Mouse (Mus musculus) liver, embryonic 13.5 days (tissue): ENCODE data around the gene Pdss2. TPM values are rescaled to one million over a fixed set of nuclear protein-coding genes. Genes with fewer than 3 reads are reported as not detected.

ENCODE experiments used
- ATAC-seq: fragments of 200-750 bp; cut with Nextera tagmentation; 2 replicates; pipeline ENCODE4 v1.8.0; 2017; ENCODE audit warnings: low read depth, mild to moderate bottlenecking, moderate number of reproducible peaks, moderate library complexity
- DNase-seq: peaks from one replicate; pipeline ENCODE4 v3.0.0; 2022
- H3K27ac ChIP-seq: fragments of 300-500 bp; sonication (generic); 2 replicates; pipeline ENCODE4 v1.5.1; 2015; ENCODE audit warnings: moderate library complexity, mild to moderate bottlenecking, inconsistent platforms
- H3K27me3 ChIP-seq: fragments of 300-500 bp; sonication (generic); 2 replicates; pipeline ENCODE4 v1.6.1; 2015; ENCODE audit warnings: mild to moderate bottlenecking, inconsistent platforms
- H3K36me3 ChIP-seq: fragments of 300-500 bp; sonication (generic); 2 replicates; pipeline ENCODE4 v1.6.1; 2015; ENCODE audit warnings: mild to moderate bottlenecking, inconsistent platforms
- H3K4me1 ChIP-seq: fragments of 300-500 bp; sonication (generic); replicated peaks from 2 replicates; pipeline ENCODE4 v1.6.1; 2015; ENCODE audit warnings: inconsistent platforms
- H3K4me2 ChIP-seq: fragments of 300-500 bp; sonication (generic); 2 replicates; pipeline ENCODE4 v1.6.1; 2015; ENCODE audit warnings: inconsistent platforms, mild to moderate bottlenecking, moderate library complexity
- H3K4me3 ChIP-seq: fragments of 300-500 bp; sonication (generic); replicated peaks from 2 replicates; pipeline ENCODE4 v1.5.1; 2015; ENCODE audit warnings: mild to moderate bottlenecking, inconsistent platforms
- H3K9ac ChIP-seq: fragments of 300-500 bp; sonication (generic); 2 replicates; pipeline ENCODE4 v1.6.1; 2015; ENCODE audit warnings: mild to moderate bottlenecking, inconsistent platforms
- H3K9me3 ChIP-seq: fragments of 300-500 bp; sonication (generic); replicated peaks from 2 replicates; pipeline ENCODE4 v1.6.1; 2016; ENCODE audit warnings: inconsistent platforms
- WGBS: fragments of 180-500 bp; shearing (Covaris S2); methylation state at CpG from one replicate; pipeline ENCODE4 v1.1.7; 2015; ENCODE audit not compliant: insufficient replicate concordance; 5-methylcytosine and 5-hydroxymethylcytosine counted together
- polyA plus RNA-seq: library from polyadenylated mRNA; unstranded; fragments of >200 nt; fragmentation: Nextera tagmentation; extraction: Ambion mirVana; gene quantifications from 2 replicates; pipeline ENCODE4 v1.2.1, GENCODE M21; 2015

Gene Pdss2
- polyA plus RNA-seq, 1 experiment from 2014 or later = 9.0 TPM

DNA sequence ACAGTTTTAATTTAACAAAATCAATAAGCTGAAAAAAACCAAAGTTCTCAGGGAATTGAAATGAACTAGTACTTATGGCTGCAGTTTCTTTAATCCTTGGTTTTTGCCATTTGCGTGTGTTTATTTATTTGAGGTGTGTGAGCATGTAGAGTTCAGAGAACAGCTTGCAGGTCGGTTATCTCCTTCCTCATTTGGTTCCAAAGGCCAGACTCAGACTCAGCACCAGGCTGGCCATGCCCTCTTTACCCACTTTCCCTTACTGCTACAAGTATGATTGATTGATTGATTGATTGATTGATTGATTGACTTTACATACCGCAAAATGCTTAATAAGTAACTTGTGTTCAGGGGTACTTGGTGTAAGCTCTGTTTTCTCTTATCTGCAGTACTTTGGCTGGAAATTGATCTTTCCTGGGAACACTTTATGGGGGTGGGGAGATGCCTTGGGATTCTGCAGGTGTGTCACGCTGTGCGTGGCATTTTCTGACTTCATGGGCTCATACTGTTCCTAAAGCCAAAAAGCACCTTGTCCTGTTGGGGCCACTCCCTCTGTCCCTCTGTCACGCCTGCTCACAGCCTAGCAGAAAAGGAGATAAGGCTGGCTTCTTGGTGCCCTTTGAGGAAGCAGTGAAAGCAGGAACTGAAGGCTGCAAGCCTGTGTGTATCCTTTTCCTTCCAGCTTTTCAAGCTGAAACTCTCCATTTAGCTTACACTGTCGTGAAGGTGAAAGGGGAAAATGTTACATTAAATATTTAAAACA is 91.6 kb downstream of the Pdss2 start:
- Histone ChIP-seq H3K27ac (peak overlapping the region; percentile 21), H3K36me3 (no peaks in the 10 kb centered on the region), H3K9ac (no peak overlapping the region), H3K4me1 (peaks cover 39% of the 10 kb centered on the region), H3K4me2 (peak overlapping the region; percentile 25), H3K27me3 (no peaks in the 10 kb centered on the region), H3K9me3 (no peaks in the 10 kb centered on the region), H3K4me3 (no peak overlapping the region)
- ATAC-seq = peak; percentile 84
- WGBS = 17% methylated on average over 7 of the region's 7 CpGs
- DNase-seq = peak; percentile 14

DNA sequence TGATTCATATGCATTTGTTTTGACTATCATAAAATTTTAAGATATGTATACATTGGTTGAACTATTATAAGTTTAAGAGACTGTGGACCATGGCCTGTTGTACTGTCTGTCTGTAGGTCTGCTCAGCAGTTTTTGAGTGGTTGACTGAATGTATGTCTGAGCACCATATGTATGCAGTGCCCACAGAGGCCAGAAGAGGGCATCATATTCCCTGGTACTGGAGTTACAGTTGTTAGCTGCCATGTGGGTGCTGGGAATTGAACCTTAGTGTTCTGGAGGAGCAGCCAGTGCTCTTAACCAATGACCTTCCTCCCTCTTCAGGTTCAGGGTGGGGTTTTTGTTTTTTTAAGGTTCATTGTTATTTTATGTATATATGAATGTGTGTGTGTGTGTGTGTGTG is 93.9 kb downstream of the Pdss2 start:
- DNase-seq = no peak
- H3K4me1 ChIP-seq = peaks cover 36% of the 10 kb centered on the region

DNA sequence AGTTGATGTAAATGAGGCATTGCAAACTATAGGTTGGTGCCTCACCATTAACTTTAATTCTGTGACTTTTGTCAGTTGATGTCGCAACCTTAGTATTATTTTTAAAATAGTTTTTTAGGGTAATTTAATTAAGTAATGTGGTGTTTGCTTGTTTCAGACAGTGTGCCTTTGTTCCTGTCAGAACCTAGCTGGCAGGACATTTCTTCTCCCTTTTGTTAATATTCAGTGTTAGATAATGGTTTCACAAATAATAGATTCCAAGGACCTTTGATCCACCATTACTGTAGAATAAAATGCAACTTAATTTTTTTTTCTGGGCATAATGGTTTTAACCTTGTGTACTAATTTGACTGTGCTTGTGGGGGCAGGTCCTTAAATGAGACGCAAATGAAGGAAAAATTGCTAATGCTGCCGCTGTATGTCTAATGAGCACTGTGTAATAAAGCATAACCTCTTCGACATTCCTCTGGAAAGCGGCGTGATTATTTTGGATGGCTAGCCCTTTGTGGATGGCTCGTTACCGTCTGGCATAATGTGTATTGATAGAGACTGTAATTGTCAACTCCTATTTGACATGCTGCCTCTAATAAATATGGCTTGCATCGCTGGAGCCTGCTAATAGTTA is 96.2 kb downstream of the Pdss2 start:
- H3K36me3 ChIP-seq = no peaks in the 10 kb centered on the region
- H3K4me1 ChIP-seq = peaks cover 15% of the 10 kb centered on the region
- no peak overlapping the region for H3K4me3 ChIP-seq
- no peak overlapping the region for H3K27ac ChIP-seq
- H3K9ac ChIP-seq = no peak overlapping the region
- no peaks in the 10 kb centered on the region for H3K27me3 ChIP-seq
- 90% methylated on average over 9 of the region's 9 CpGs for WGBS
- H3K4me2 ChIP-seq = no peak overlapping the region
- no peaks in the 10 kb centered on the region for H3K9me3 ChIP-seq
- ATAC-seq (no peak), DNase-seq (no peak)

More for the DNA sequence above, 93.9 kb downstream of the Pdss2 start:
- no peak overlapping the region for H3K9ac ChIP-seq
- no peak overlapping the region for H3K27ac ChIP-seq
- no peak overlapping the region for H3K4me3 ChIP-seq
- no peak for ATAC-seq
- H3K9me3 ChIP-seq = no peaks in the 10 kb centered on the region
- H3K27me3 ChIP-seq = no peaks in the 10 kb centered on the region
- H3K36me3 ChIP-seq = no peaks in the 10 kb centered on the region
- no peak overlapping the region for H3K4me2 ChIP-seq

DNA sequence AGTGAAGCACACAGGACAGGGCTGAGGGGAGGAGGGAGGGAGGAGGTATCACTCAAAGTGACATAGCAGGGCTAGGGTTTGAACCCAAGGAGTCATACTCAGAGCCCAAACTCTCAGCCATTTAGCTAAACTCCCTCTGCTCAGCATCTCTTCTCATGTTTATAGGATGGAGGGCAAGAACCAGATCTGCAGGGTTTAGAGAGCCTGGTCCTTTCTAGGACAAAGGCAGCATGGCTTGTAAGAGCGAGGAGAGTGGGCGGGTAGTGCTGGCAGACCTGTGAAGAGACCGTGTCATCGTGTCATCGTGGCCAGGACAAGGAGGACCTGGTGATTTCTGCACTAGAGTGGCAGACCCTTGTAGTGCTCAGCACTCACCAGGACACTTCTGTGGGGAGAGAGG is 99.7 kb downstream of the Pdss2 start:
- Histone ChIP-seq H3K4me1 (peaks cover 16% of the 10 kb centered on the region), H3K9ac (no peak overlapping the region), H3K4me3 (no peak overlapping the region), H3K4me2 (no peak overlapping the region), H3K27ac (no peak overlapping the region), H3K36me3 (no peaks in the 10 kb centered on the region; the same call in 1 of the 2 replicates), H3K27me3 (no peaks in the 10 kb centered on the region), H3K9me3 (no peaks in the 10 kb centered on the region)
- DNase-seq = no peak
- WGBS = 82% methylated on average over 5 of the region's 5 CpGs
- ATAC-seq = no peak

DNA sequence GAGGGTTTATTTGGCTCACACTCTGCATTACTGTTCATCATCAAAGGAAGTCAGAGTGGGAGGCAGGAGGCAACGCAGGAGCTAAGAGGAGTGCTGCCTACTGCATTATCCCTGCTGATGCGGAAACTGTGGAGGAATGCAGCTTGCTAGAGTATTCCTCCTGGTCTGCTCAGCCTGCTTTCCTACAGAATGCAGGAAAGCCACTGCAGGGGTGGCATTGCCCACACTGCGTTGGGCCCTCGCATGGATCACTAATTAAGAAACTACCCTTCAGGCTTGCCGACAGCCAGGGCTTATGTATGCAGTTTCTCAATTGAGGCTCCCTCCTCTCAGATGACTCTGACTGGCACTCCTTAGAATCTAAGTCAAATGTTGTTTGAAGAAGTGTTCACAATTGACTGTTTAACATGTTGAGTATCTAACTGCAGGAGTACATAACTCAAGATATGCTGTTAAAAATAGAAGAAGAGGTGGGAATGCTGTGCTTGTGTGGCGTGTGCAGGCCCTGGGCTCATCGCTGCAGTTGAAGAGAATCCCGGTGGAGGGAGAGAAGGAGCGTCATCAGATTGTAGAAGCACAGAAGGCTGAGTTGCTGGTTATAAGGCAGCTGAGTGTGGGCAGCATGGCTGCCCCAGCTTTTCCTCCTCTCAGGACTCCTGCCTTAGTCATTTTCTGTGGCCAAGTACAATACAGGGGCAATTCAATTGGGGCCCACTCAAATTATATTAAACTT is 101.3 kb downstream of the Pdss2 start:
- ATAC-seq = no peak
- H3K9me3 ChIP-seq = no peaks in the 10 kb centered on the region
- no peaks in the 10 kb centered on the region for H3K27me3 ChIP-seq
- DNase-seq = no peak
- H3K36me3 ChIP-seq = no peaks in the 10 kb centered on the region; the same call in 1 of the 2 replicates
- no peak overlapping the region for H3K9ac ChIP-seq
- peaks cover 16% of the 10 kb centered on the region for H3K4me1 ChIP-seq
- H3K4me3 ChIP-seq = no peak overlapping the region
- H3K27ac ChIP-seq = no peak overlapping the region
- 81% methylated on average over 9 of the region's 9 CpGs for WGBS
- no peak overlapping the region for H3K4me2 ChIP-seq

DNA sequence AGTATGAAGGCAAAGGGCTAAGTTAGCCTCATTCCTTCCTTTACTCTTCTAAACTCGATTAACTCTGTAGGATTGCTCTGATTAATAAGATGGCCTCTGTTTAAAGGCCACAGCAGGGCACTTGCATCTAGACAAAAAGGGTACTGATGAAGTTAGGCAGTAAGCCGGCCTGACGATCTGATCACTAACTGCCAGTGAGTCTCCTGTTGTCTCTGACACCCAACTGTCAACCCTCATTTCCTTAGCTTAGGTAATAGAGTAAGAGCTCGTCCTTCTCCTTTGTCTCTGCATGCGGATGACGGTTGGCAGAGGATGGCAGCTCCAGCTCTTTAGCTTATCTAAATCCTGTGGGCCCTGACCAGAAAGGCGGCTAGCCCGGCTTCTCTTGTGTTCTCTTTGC is 102.1 kb downstream of the Pdss2 start:
- Histone ChIP-seq H3K27ac (no peak overlapping the region), H3K4me3 (no peak overlapping the region), H3K4me1 (peaks cover 16% of the 10 kb centered on the region), H3K36me3 (no peaks in the 10 kb centered on the region; the same call in 1 of the 2 replicates), H3K9ac (no peak overlapping the region), H3K4me2 (no peak overlapping the region), H3K9me3 (no peaks in the 10 kb centered on the region), H3K27me3 (no peaks in the 10 kb centered on the region)
- WGBS = 19% methylated on average over 8 of the region's 8 CpGs
- no peak for ATAC-seq
- no peak for DNase-seq

DNA sequence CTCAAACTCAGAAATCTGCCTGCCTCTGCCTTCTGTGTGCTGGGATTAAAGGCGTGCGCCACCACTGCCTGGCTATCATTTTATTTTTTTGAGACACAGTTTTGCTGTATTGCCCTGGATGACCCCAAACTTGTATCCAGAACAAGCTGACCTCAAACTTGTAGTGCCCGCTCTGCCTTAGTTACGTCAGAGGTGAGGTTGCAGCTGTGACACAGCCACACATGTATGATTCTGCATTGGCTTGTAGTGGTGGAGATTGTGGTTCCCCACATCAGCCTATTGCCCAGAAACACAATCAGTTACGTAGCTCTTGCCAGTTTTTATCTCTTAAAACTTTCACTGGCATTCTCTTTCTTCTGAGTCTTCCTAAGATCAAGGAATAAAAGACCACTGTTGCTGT is 108.5 kb downstream of the Pdss2 start:
- H3K36me3 ChIP-seq = no peaks in the 10 kb centered on the region; the same call in 1 of the 2 replicates
- DNase-seq = no peak
- no peak overlapping the region for H3K4me3 ChIP-seq
- H3K4me2 ChIP-seq = no peak overlapping the region
- 67% methylated on average over 5 of the region's 5 CpGs for WGBS
- H3K27ac ChIP-seq = no peak overlapping the region
- no peaks in the 10 kb centered on the region for H3K27me3 ChIP-seq
- no peak for ATAC-seq
- no peak overlapping the region for H3K9ac ChIP-seq
- no peaks in the 10 kb centered on the region for H3K9me3 ChIP-seq
- peaks cover 20% of the 10 kb centered on the region for H3K4me1 ChIP-seq

DNA sequence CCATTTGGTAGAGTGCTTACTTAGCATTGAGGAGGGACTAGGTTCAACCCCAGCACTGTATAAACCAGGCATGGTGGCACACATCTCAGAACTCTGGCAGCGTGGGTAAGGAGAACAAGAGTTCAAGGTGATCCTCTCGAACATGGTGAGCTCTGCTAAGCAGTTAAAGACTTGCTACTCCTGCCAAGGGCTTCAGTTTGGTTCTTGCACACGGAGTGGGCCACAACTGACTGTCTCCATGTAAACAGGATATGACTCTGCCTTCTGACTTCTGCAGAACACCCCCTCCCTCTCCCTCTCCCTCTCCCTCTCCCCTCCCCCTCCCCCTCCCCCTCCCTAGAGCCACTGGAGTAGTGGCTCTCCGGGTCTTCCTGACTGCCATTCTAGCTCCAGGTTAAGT is 109.4 kb downstream of the Pdss2 start:
- Histone ChIP-seq H3K9ac (no peak overlapping the region), H3K4me2 (no peak overlapping the region), H3K4me1 (peaks cover 21% of the 10 kb centered on the region), H3K27ac (no peak overlapping the region), H3K4me3 (no peak overlapping the region), H3K27me3 (no peaks in the 10 kb centered on the region), H3K9me3 (no peaks in the 10 kb centered on the region), H3K36me3 (no peaks in the 10 kb centered on the region)
- no peak for DNase-seq
- 26% methylated on average over 4 of the region's 4 CpGs for WGBS
- ATAC-seq = no peak

DNA sequence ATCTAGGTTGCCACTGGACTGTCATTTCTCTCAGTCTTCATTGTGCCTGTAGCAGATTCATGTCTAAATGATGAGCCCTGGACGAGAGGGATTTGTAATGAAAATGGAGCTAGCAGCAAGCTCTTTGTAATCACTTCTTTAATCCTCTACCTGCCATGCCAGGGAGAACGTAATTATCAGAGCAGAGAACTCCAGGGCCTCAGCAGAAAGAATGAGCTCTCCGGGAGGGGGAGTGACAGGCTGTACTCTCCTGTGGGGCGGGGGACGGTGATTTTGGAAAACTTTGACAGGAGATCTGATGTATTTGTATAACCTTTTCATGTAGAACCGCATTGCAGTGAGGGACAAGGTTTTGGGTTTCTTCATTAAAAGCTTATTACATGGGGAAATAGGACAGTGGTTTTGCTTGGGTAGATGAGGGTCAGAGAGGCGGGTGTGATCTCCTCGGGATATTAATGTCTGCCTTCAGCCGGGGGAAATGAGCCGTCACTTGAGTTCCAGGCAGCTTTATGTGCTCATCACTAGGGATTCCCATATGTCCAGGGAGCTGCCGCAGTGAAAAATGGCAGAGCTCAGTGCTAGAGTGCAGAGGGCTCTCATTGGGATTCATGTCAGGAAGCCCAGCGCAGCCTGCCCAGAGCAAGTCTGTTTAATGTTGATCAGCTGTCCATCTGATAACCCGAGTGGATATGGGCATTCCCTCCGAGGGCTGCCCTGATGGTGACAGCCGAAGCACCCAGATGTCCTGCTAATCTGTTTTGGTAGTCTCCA is 110.8 kb downstream of the Pdss2 start:
- Histone ChIP-seq H3K27ac (no peak overlapping the region), H3K27me3 (no peaks in the 10 kb centered on the region), H3K4me1 (peaks cover 27% of the 10 kb centered on the region), H3K4me2 (no peak overlapping the region), H3K36me3 (no peaks in the 10 kb centered on the region), H3K9ac (no peak overlapping the region), H3K4me3 (no peak overlapping the region), H3K9me3 (no peaks in the 10 kb centered on the region)
- ATAC-seq (no peak), DNase-seq (no peak)
- WGBS = 53% methylated on average over 15 of the region's 15 CpGs

DNA sequence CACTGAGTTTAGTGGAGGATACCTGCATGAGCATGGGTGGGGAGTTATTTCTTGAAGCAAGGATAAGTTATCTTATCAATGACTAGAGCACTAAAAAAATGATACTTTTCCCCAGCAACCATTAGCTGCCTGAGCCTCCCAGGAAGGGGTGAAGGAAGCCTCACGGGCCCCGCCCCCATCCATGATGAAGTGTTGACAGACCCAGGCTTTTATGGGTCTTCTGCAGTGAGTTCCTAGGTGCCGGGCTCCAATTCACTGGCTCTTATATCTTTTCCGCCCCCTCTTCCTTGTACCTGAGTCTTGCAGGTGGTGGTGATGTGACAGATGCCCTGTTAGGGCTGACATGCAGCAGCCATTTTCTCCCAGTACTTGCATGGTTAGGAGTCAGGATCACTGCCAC is 114.6 kb downstream of the Pdss2 start:
- H3K27ac ChIP-seq = no peak overlapping the region
- H3K9ac ChIP-seq = no peak overlapping the region
- no peaks in the 10 kb centered on the region for H3K36me3 ChIP-seq
- no peak overlapping the region for H3K4me2 ChIP-seq
- 67% methylated on average over 4 of the region's 4 CpGs for WGBS
- no peaks in the 10 kb centered on the region for H3K9me3 ChIP-seq
- ATAC-seq (no peak), DNase-seq (no peak)
- H3K4me1 ChIP-seq = peaks cover 22% of the 10 kb centered on the region
- no peaks in the 10 kb centered on the region for H3K27me3 ChIP-seq
- H3K4me3 ChIP-seq = no peak overlapping the region

DNA sequence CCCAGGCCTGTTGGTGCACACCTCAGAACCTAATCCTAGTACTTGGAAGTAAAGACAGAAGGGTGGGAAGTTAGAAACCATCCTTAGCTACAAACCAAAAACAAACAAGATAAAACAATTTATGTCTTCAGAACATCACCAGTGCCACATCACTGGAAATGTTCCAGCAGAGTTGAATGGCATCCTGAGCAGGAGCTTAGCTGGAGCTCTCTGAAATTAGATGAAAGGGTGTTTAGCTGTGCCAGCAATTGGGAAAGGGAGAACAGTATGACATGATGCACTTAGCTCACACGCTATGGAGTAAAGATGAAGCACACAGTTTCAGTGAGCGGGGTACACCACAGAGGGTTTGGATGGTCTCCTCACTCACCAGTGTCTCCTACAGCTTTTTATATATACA is 115.8 kb downstream of the Pdss2 start:
- DNase-seq (no peak), ATAC-seq (no peak)
- Histone ChIP-seq H3K4me3 (no peak overlapping the region), H3K4me1 (peaks cover 18% of the 10 kb centered on the region), H3K27me3 (no peaks in the 10 kb centered on the region), H3K9me3 (no peaks in the 10 kb centered on the region), H3K36me3 (no peaks in the 10 kb centered on the region), H3K4me2 (no peak overlapping the region), H3K27ac (no peak overlapping the region), H3K9ac (no peak overlapping the region)
- 75% methylated on average over 2 of the region's 2 CpGs for WGBS
